Mouse (Mus musculus) forebrain, embryonic 12.5 days (tissue): ENCODE measurements around the gene Gm10401. TPM values are rescaled to one million over a fixed set of nuclear protein-coding genes. Genes with fewer than 3 reads are reported as not detected.

Experiments used
- ATAC-seq: fragments of 200-750 bp; cut with Nextera tagmentation; 2 replicates; pipeline ENCODE4 v1.8.0; 2017; ENCODE audit warnings: moderate TSS enrichment; ENCODE audit not compliant: low FRiP score
- H3K27ac ChIP-seq: fragments of 300-500 bp; sonication (generic); 2 replicates; pipeline ENCODE4 v1.5.1; 2016; ENCODE audit warnings: mild to moderate bottlenecking
- H3K27me3 ChIP-seq: fragments of 300-500 bp; sonication (generic); 2 replicates; pipeline ENCODE4 v1.6.1; 2016; ENCODE audit warnings: mild to moderate bottlenecking
- H3K36me3 ChIP-seq: fragments of 300-500 bp; sonication (generic); replicated peaks from 2 replicates; pipeline ENCODE4 v1.6.1; 2016; ENCODE audit warnings: mild to moderate bottlenecking
- H3K4me1 ChIP-seq: fragments of 300-500 bp; sonication (generic); 2 replicates; pipeline ENCODE4 v1.6.1; 2016
- H3K4me2 ChIP-seq: fragments of 300-500 bp; sonication (generic); 2 replicates; pipeline ENCODE4 v1.6.1; 2016; ENCODE audit warnings: mild to moderate bottlenecking, moderate library complexity
- H3K4me3 ChIP-seq: fragments of 300-500 bp; sonication (generic); replicated peaks from 2 replicates; pipeline ENCODE4 v1.5.1; 2016; ENCODE audit warnings: mild to moderate bottlenecking
- H3K9ac ChIP-seq: fragments of 300-500 bp; sonication (generic); 2 replicates; pipeline ENCODE4 v1.6.1; 2016; ENCODE audit warnings: mild to moderate bottlenecking
- H3K9me3 ChIP-seq: fragments of 300-500 bp; sonication (generic); 2 replicates; pipeline ENCODE4 v1.6.1; 2016
- WGBS: fragments of 180-500 bp; shearing (Covaris S2); methylation state at CpG from one replicate; pipeline ENCODE4 v1.1.7; 2016; 5-methylcytosine and 5-hydroxymethylcytosine counted together
- polyA plus RNA-seq: library from polyadenylated mRNA; unstranded; fragments of >200 nt; fragmentation: Nextera tagmentation; extraction: Ambion mirVana; gene quantifications from 2 replicates; pipeline ENCODE4 v1.2.1, GENCODE M21; 2016

The Gm10401 gene
- polyA plus RNA-seq, 1 experiment from 2014 or later, result 26.1 TPM

DNA sequence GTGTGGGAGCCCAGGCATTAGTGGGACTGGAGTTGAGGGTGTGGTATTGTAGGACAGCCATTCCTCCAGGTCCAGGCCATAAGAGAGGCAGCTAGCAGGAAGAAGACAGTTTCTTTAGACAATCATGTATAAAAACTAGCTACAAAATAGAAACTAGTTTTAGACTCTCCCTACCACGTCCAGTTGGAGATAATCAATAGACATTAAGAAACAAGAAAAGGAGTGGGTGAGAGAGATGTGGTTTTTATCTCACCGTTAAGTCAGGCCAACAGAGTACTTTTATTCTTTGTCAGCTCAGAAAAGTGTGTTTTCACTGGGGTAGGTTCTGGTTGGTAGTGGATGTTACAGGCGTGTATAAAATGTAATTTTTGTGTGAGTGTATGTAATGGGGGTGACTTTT lies 37.1 kb downstream of the Gm10401 start:
- Histone ChIP-seq H3K9me3 (no peaks in the 10 kb centered on the region), H3K4me3 (no peak overlapping the region), H3K9ac (no peak overlapping the region), H3K36me3 (no peaks in the 10 kb centered on the region), H3K27ac (no peak overlapping the region), H3K27me3 (no peaks in the 10 kb centered on the region), H3K4me1 (no peaks in the 10 kb centered on the region), H3K4me2 (no peak overlapping the region)
- ATAC-seq, result no peak
- WGBS, result 89% methylated on average over 3 of the region's 3 CpGs

DNA sequence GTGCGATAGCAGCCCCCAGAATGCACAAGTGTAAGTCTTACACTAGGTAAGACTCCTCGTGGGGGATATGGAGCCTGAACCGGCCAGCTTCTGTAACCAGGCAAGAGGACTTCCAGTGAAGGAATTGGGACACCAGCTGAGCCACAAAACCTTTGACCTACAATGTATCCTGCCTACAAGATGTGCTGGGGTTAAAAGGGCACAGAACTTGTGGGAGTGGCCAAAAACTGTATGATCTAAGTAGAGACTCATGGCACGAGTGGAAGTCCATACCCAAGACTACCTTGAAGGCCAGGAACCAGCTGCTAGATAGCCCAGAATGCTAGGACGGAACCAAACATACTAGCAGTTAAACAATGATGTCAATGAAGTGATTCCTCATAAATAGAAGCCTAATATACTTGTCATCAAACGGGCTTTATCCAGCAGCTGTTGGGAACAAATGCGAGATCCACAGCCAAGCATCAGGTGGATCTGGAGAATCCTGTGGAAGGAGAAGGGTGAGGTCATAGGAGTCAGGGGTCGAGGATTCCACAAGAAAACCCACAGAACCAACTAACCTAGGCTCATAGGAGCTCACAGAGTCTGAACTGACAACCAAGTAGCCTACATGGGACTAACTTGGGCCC lies 37.9 kb downstream of the Gm10401 start:
- Histone ChIP-seq H3K9me3 (no peaks in the 10 kb centered on the region), H3K27ac (no peak overlapping the region), H3K4me1 (no peaks in the 10 kb centered on the region), H3K4me2 (no peak overlapping the region), H3K36me3 (no peaks in the 10 kb centered on the region), H3K4me3 (no peak overlapping the region), H3K9ac (no peak overlapping the region), H3K27me3 (no peaks in the 10 kb centered on the region)
- WGBS, result 90% methylated on average over 8 of the region's 8 CpGs
- ATAC-seq, result no peak

DNA sequence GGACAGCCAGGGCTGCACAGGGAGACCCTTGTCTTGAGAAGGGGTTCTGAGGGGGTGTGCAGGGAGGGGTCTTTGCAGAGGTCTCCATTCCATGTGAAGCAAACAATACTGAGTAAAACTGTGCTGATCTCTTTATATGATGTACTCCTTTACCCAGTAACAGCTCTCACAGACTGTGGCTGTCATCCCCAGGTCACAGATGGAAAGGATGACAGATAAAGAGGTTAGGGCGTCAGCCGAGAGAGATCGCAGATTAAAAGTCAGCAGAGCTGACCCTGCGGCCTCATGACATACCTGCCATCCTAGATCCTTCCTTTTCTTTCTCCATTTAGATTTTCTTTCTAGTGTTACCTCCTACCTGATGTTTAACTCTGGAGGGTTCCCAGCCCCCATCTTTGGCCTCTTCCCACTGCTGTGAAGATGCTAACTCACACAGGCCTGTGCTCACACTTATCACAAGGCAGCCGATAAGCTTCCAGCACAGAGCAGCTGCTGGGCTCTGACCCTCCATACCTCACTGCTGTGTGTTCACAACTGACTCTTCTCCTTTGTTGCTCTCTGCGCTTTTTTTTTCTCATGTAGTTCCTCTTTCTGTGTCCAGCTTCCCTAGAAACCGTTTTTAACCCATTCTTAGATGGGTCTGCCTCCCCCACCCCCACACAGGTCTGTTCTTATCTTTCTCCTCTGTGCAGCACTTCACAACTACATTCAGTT lies 39.4 kb downstream of the Gm10401 start:
- 92% methylated on average over 7 of the region's 7 CpGs for WGBS
- ATAC-seq, result no peak
- no peak overlapping the region for H3K4me3 ChIP-seq
- no peak overlapping the region for H3K27ac ChIP-seq
- no peaks in the 10 kb centered on the region for H3K4me1 ChIP-seq
- H3K36me3 ChIP-seq, result no peaks in the 10 kb centered on the region
- H3K9me3 ChIP-seq, result no peaks in the 10 kb centered on the region
- no peaks in the 10 kb centered on the region for H3K27me3 ChIP-seq
- H3K4me2 ChIP-seq, result no peak overlapping the region
- H3K9ac ChIP-seq, result no peak overlapping the region

DNA sequence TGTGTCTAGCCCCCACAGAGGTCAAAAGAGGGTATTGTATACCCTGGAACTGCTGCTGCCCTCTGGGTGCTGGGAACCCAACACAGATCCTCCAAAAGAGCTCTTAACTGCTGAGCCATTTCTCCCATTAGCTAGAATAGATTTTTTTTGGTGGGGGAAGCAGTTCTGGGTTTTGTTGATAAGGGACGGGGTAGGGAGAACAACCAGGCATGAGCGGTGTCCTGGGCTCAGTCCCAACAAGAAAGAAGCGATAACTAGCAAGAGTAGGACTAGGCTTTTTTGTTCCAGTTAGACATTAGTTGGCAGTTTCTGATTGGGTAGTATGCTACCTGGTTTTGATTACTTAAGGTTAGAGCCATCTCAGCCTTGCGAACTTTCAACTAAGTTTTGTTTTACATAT lies 40.9 kb downstream of the Gm10401 start:
- Histone ChIP-seq H3K4me3 (no peak overlapping the region), H3K27me3 (no peaks in the 10 kb centered on the region), H3K4me2 (no peak overlapping the region), H3K4me1 (0 out of 2 replicates have a peak, but pooled peaks cover 8% of the 10 kb centered on the region), H3K9me3 (no peaks in the 10 kb centered on the region), H3K9ac (no peak overlapping the region), H3K36me3 (no peaks in the 10 kb centered on the region), H3K27ac (no peak overlapping the region)
- WGBS, result 96% methylated on average over 4 of the region's 4 CpGs
- no peak for ATAC-seq

DNA sequence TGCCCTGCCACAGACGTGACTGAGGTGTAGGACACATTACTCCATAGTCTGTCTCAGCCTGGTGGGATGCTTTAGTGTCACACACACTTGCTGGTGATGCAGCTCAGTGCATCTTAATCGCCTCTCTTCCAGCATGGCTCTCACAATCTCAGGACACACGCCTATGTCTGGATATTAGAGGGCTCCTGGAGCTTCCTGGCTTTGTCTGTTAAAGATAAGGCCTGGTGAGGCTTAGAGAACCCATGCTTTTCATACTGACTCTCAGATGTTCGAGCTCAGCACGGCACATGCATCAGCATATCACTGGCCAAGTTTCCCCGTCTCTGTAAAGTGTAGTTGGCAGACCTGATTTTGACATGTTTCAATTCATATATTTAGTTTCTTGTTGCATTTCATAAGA lies 42.7 kb downstream of the Gm10401 start:
- Histone ChIP-seq H3K4me1 (peaks cover 13% of the 10 kb centered on the region; the same call in 1 of the 2 replicates), H3K4me3 (no peak overlapping the region), H3K27me3 (no peaks in the 10 kb centered on the region), H3K4me2 (no peak overlapping the region), H3K9me3 (no peaks in the 10 kb centered on the region), H3K36me3 (no peaks in the 10 kb centered on the region), H3K9ac (no peak overlapping the region), H3K27ac (no peak overlapping the region)
- WGBS, result 83% methylated on average over 6 of the region's 6 CpGs
- ATAC-seq, result no peak

DNA sequence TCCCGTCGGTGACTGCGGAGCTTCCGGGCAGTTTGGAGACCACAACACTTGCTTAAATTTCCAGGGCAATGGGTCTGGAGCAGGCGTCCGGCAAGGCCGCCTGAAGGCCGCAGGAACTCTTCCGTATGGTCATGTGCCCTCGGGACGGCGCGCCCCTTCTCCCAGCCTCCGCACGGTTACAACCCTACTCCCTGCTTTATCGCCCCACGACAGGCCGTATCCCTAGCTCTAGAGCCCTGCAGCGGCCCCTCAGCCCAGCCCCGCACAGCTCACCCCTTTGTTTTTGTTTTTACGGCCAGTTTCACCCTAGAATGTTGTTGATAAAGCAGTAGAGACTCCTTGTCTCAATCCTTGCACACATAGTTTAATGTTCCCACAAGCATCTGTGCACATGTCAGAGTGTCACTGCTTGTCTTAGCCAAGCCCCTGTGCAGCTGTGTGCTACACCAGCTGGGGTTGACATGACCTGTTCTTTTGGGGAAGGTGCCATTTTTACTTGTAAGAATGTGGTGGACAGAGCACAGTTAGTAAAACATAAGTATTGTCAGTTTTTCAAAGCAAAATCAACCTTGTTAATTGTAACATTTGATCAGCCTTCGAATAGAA lies 44.2 kb downstream of the Gm10401 start:
- Histone ChIP-seq H3K9ac (no peak overlapping the region), H3K9me3 (no peaks in the 10 kb centered on the region), H3K36me3 (no peaks in the 10 kb centered on the region), H3K27ac (no peak overlapping the region), H3K4me3 (no peak overlapping the region), H3K4me2 (no peak overlapping the region), H3K4me1 (peaks cover 13% of the 10 kb centered on the region; the same call in 1 of the 2 replicates), H3K27me3 (no peaks in the 10 kb centered on the region)
- no peak for ATAC-seq
- 90% methylated on average over 22 of the region's 22 CpGs for WGBS

DNA sequence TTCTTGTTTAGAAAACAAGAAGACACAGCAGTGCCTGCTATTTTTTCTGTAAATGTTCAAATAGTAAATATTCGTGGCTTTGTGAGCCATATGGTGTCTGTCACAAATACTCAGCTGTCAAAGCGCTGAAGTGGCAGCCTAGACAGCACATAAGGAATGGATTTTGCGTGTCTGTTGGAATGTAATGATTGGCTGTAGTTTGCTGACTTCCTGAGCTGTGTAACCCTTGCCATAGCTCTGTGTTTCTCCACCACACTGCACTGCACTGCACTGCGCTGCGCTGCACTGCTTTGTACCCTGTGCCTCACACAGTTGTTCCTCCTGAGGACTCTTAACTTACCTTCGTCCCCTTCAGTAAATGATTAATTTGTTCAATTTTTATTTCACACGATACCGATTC lies 45.5 kb downstream of the Gm10401 start:
- no peaks in the 10 kb centered on the region for H3K9me3 ChIP-seq
- ATAC-seq, result no peak
- H3K27ac ChIP-seq, result no peak overlapping the region
- H3K4me3 ChIP-seq, result no peak overlapping the region
- H3K4me1 ChIP-seq, result peaks cover 13% of the 10 kb centered on the region; the same call in 1 of the 2 replicates
- no peaks in the 10 kb centered on the region for H3K27me3 ChIP-seq
- WGBS, result 90% methylated on average over 8 of the region's 8 CpGs
- no peaks in the 10 kb centered on the region for H3K36me3 ChIP-seq
- no peak overlapping the region for H3K4me2 ChIP-seq
- no peak overlapping the region for H3K9ac ChIP-seq

DNA sequence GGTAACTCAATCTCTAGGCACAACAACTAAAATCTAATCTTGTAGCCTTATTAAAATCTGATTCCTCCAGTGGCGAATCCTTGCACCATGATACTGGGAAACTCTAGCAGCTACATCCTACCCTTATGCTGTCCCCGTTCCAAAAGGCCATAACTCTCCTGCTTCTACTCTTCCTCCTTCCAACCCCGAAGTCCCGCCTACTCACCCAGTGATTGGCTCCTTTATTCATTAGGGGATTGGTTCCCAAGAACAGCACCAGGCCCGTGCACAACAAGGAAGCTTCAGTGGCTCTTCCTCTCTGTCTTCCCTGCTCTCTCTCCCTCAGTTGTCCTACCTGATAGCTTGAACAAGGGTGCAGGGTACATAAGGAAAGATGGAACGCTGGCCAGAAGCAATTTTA lies 47.3 kb downstream of the Gm10401 start:
- Histone ChIP-seq H3K36me3 (no peaks in the 10 kb centered on the region), H3K27me3 (no peaks in the 10 kb centered on the region), H3K9ac (no peak overlapping the region), H3K4me2 (no peak overlapping the region), H3K9me3 (no peaks in the 10 kb centered on the region), H3K4me1 (peaks cover 13% of the 10 kb centered on the region; the same call in 1 of the 2 replicates), H3K4me3 (no peak overlapping the region), H3K27ac (no peak overlapping the region)
- ATAC-seq, result no peak
- WGBS, result 87% methylated on average over 6 of the region's 6 CpGs

DNA sequence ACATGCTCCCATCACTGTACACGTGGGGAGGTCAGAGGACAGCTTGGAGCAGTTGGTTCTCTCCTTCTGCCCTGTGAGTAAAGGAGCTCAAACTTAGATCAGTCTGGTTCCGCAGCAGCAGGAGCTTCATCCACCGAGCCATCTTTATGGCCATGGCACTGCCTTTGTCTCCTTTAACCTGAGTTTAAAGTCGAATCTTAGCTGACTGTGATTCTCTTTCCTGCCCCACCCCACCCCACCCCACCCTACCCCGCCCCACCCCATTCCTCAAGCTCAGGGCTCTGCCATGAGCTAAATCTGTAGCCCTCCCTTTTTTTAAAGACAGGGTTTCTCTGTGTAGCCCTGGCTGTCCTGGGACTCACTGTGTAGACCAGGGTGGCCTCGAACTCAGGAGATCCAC lies 48.4 kb downstream of the Gm10401 start:
- WGBS, result 88% methylated on average over 6 of the region's 6 CpGs
- ATAC-seq, result no peak

More for the DNA sequence above, 48.4 kb downstream of the Gm10401 start:
- no peak overlapping the region for H3K9ac ChIP-seq
- H3K36me3 ChIP-seq, result no peaks in the 10 kb centered on the region
- no peak overlapping the region for H3K4me3 ChIP-seq
- H3K4me1 ChIP-seq, result peaks cover 13% of the 10 kb centered on the region; the same call in 1 of the 2 replicates
- H3K27me3 ChIP-seq, result no peaks in the 10 kb centered on the region
- H3K4me2 ChIP-seq, result no peak overlapping the region
- H3K27ac ChIP-seq, result no peak overlapping the region
- H3K9me3 ChIP-seq, result no peaks in the 10 kb centered on the region

Other genes with a start within 250 kb of the Gm10401 start
- gene 4930519G04Rik, start 244.6 kb downstream of the Gm10401 start, polyA plus RNA-seq, result not detected in 2 replicates
- 0.54 and 0.61 TPM in 2 replicates for gene Gm9936, start 239.6 kb downstream of the Gm10401 start, polyA plus RNA-seq
- gene Oasl2, start 201.4 kb downstream of the Gm10401 start, polyA plus RNA-seq, result 1.9 and 2.4 TPM in 2 replicates
- gene Oasl1, start 175.1 kb downstream of the Gm10401 start, polyA plus RNA-seq, result 0.26 TPM in 1 of 2 replicates, not detected in the other
- 57.9 and 61.0 TPM in 2 replicates for gene 2210016L21Rik, start 156.1 kb downstream of the Gm10401 start, polyA plus RNA-seq
- not detected in 2 replicates for gene Hnf1a, start 127.2 kb downstream of the Gm10401 start, polyA plus RNA-seq
- 13.8 and 19.1 TPM in 2 replicates for gene Sppl3, start 87.2 kb downstream of the Gm10401 start, polyA plus RNA-seq
- gene Acads, start 21.1 kb upstream of the Gm10401 start, polyA plus RNA-seq, result 32.7 and 33.0 TPM in 2 replicates
- gene Unc119b, start 36.7 kb upstream of the Gm10401 start, polyA plus RNA-seq, result 68.6 and 69.8 TPM in 2 replicates
- gene Mlec, start 59.9 kb upstream of the Gm10401 start, polyA plus RNA-seq, result 50.3 and 50.8 TPM in 2 replicates
- gene Cabp1, start 96.1 kb upstream of the Gm10401 start, polyA plus RNA-seq, result 6.0 and 6.1 TPM in 2 replicates
- 90.5 and 97.1 TPM in 2 replicates for gene Pop5, start 137.5 kb upstream of the Gm10401 start, polyA plus RNA-seq
- 187 and 195 TPM in 2 replicates for gene Rnf10, start 174.6 kb upstream of the Gm10401 start, polyA plus RNA-seq
- gene Coq5, start 181.4 kb upstream of the Gm10401 start, polyA plus RNA-seq, result 54.3 and 57.1 TPM in 2 replicates
- gene Dynll1, start 202.7 kb upstream of the Gm10401 start, polyA plus RNA-seq, result 1,436 and 1,463 TPM in 2 replicates
- gene Srsf9, start 228.9 kb upstream of the Gm10401 start, polyA plus RNA-seq, result 353 and 383 TPM in 2 replicates
- gene Gatc, start 242.9 kb upstream of the Gm10401 start, polyA plus RNA-seq, result 41.5 and 42.1 TPM in 2 replicates
- 54.5 and 55.6 TPM in 2 replicates for gene Triap1, start 242.9 kb upstream of the Gm10401 start, polyA plus RNA-seq